Mouse (Mus musculus): ENCODE results near the gene Sorl1. TPM values are rescaled to one million over a fixed set of nuclear protein-coding genes. Genes with fewer than 3 reads are reported as not detected.
A peak's percentile ranks its signal among the peaks of the same experiment; 100 is the strongest.

The Sorl1 gene
- total RNA-seq, 1 experiment = 24.1 TPM

GRCm38 (mm10) chr9:41934848-41935372, 189.2 kb downstream of the Sorl1 start:
- Histone ChIP-seq H3K36me3 (ENCODE audit: control insufficient read depth, insufficient read depth, low read length, poor library complexity, severe bottlenecking) (no peaks in the 10 kb centered on the region), H3K4me1 (ENCODE audit: control insufficient read depth in 2 of 2, insufficient read depth in 2 of 2, low read length in 2 of 2, poor library complexity in 1 of 2) (peaks cover 5 to 23% of the 10 kb centered on the region in 2 experiments; a peak in 3 of 4 replicates), H3K4me3 (ENCODE audit: insufficient read depth in 1 of 2, low read depth in 1 of 2, low read length in 2 of 2, poor library complexity in 1 of 2, severe bottlenecking in 1 of 2) (peak overlapping the region; percentile 57 to 66), H3K27ac (ENCODE audit: insufficient read depth, low read depth, low read length, poor library complexity, severe bottlenecking) (peak overlapping the region; percentile 87), H3K9ac (ENCODE audit: insufficient read depth, low read depth, low read length, poor library complexity, severe bottlenecking) (peak overlapping the region; percentile 76), H3K9me3 (ENCODE audit: control insufficient read depth, insufficient read depth, low read depth, low read length) (no peaks in the 10 kb centered on the region)
- DNase-seq (ENCODE audit: low read depth, low spot score) = no peak
- in situ Hi-C loops (cut with MboI; ENCODE audit: low sequenced_read_pairs in 2 of 2, unreplicated experiment in 2 of 2) = no loop called here
- no peak for TF ChIP-seq CHD2 (IDR thresholded peaks at IDR 0.05; ENCODE audit: low read depth, low read length)
- no peak for TF ChIP-seq HCFC1 (IDR thresholded peaks at IDR 0.05; ENCODE audit: borderline replicate concordance, insufficient read depth, low read length)
- no peak for TF ChIP-seq MAFK (IDR thresholded peaks at IDR 0.05; ENCODE audit: insufficient read depth, low read depth, low read length)
- TF ChIP-seq ZC3H11A (IDR thresholded peaks at IDR 0.05; ENCODE audit: borderline replicate concordance, low read depth, low read length) = no peak
- TF ChIP-seq ZNF384 (IDR thresholded peaks at IDR 0.05; ENCODE audit: low read depth, low read length) = no peak

- in situ Hi-C loops (cut with MboI; ENCODE audit: low sequenced_read_pairs in 2 of 2, unreplicated experiment in 2 of 2) = no loop called here
- Histone ChIP-seq H3K36me3 (ENCODE audit: control insufficient read depth, insufficient read depth, low read length, poor library complexity, severe bottlenecking) (no peaks in the 10 kb centered on the region), H3K27ac (ENCODE audit: insufficient read depth, low read depth, low read length, poor library complexity, severe bottlenecking) (no peak overlapping the region), H3K9me3 (ENCODE audit: control insufficient read depth, insufficient read depth, low read depth, low read length) (no peaks in the 10 kb centered on the region), H3K9ac (ENCODE audit: insufficient read depth, low read depth, low read length, poor library complexity, severe bottlenecking) (no peak overlapping the region), H3K4me3 (ENCODE audit: insufficient read depth in 1 of 2, low read depth in 1 of 2, low read length in 2 of 2, poor library complexity in 1 of 2, severe bottlenecking in 1 of 2) (no peak overlapping the region), H3K4me1 (ENCODE audit: control insufficient read depth in 2 of 2, insufficient read depth in 2 of 2, low read length in 2 of 2, poor library complexity in 1 of 2) (peaks cover 0 to 6% of the 10 kb centered on the region in 2 experiments; a peak in 2 of 4 replicates)
- TF ChIP-seq ZC3H11A (IDR thresholded peaks at IDR 0.05; ENCODE audit: borderline replicate concordance, low read depth, low read length) (no peak), HCFC1 (IDR thresholded peaks at IDR 0.05; ENCODE audit: borderline replicate concordance, insufficient read depth, low read length) (no peak), CHD2 (IDR thresholded peaks at IDR 0.05; ENCODE audit: low read depth, low read length) (no peak), MAFK (IDR thresholded peaks at IDR 0.05; ENCODE audit: insufficient read depth, low read depth, low read length) (no peak), ZNF384 (IDR thresholded peaks at IDR 0.05; ENCODE audit: low read depth, low read length) (no peak)
- DNase-seq (ENCODE audit: low read depth, low spot score) = no peak
These were observed 194.1 kb downstream of the Sorl1 start for GRCm38 (mm10) chr9:41929986-41930385.

DNA sequence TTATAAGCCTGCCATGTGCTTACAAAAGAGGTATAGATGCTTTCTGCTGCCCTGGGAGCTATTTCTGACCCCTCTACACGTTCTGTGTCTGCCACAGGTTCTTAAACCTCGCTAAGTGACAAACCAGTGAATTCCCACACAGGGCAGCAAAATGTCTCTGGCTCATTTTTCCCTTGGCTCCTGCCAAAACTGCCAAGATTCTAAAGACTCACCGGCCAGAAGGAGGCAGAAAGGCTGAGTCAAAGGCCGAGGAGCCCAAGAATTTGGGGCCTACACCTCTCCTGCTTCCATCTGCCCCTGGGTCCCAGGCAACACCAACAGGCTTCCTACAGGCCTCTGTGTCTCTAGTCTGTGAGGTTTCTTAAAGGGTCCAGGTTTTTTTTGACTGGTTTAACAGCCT, 198.4 kb downstream of the Sorl1 start:
- in situ Hi-C loops (cut with MboI; ENCODE audit: low sequenced_read_pairs in 2 of 2, unreplicated experiment in 2 of 2) = no loop called here
- H3K9ac ChIP-seq (ENCODE audit: insufficient read depth, low read depth, low read length, poor library complexity, severe bottlenecking) = no peak overlapping the region

GRCm38 (mm10) chr9:41924140-41924539, 200.0 kb downstream of the Sorl1 start:
- H3K36me3 ChIP-seq (ENCODE audit: control insufficient read depth, insufficient read depth, low read length, poor library complexity, severe bottlenecking) = no peaks in the 10 kb centered on the region
- in situ Hi-C loops (cut with MboI; ENCODE audit: low sequenced_read_pairs in 2 of 2, unreplicated experiment in 2 of 2) = no loop called here
- H3K27ac ChIP-seq (ENCODE audit: insufficient read depth, low read depth, low read length, poor library complexity, severe bottlenecking) = no peak overlapping the region
- H3K9ac ChIP-seq (ENCODE audit: insufficient read depth, low read depth, low read length, poor library complexity, severe bottlenecking) = no peak overlapping the region
- H3K4me1 ChIP-seq (ENCODE audit: control insufficient read depth in 2 of 2, insufficient read depth in 2 of 2, low read length in 2 of 2, poor library complexity in 1 of 2) = no peaks in the 10 kb centered on the region
- DNase-seq (ENCODE audit: low read depth, low spot score) = no peak
- TF ChIP-seq ZNF384 (IDR thresholded peaks at IDR 0.05; ENCODE audit: low read depth, low read length) = no peak
- H3K4me3 ChIP-seq (ENCODE audit: insufficient read depth in 1 of 2, low read depth in 1 of 2, low read length in 2 of 2, poor library complexity in 1 of 2, severe bottlenecking in 1 of 2) = no peak overlapping the region
- H3K9me3 ChIP-seq (ENCODE audit: control insufficient read depth, insufficient read depth, low read depth, low read length) = no peaks in the 10 kb centered on the region

More for the DNA sequence above, 198.4 kb downstream of the Sorl1 start:
- no peak for DNase-seq (ENCODE audit: low read depth, low spot score)
- no peak overlapping the region for H3K27ac ChIP-seq (ENCODE audit: insufficient read depth, low read depth, low read length, poor library complexity, severe bottlenecking)
- TF ChIP-seq ZC3H11A (IDR thresholded peaks at IDR 0.05; ENCODE audit: borderline replicate concordance, low read depth, low read length) (no peak), CHD2 (IDR thresholded peaks at IDR 0.05; ENCODE audit: low read depth, low read length) (no peak), MAFK (IDR thresholded peaks at IDR 0.05; ENCODE audit: insufficient read depth, low read depth, low read length) (no peak)
- H3K4me1 ChIP-seq (ENCODE audit: control insufficient read depth in 2 of 2, insufficient read depth in 2 of 2, low read length in 2 of 2, poor library complexity in 1 of 2) = no peaks in the 10 kb centered on the region
- no peak overlapping the region for H3K4me3 ChIP-seq (ENCODE audit: insufficient read depth in 1 of 2, low read depth in 1 of 2, low read length in 2 of 2, poor library complexity in 1 of 2, severe bottlenecking in 1 of 2)
- H3K9me3 ChIP-seq (ENCODE audit: control insufficient read depth, insufficient read depth, low read depth, low read length) = no peaks in the 10 kb centered on the region
- no peaks in the 10 kb centered on the region for H3K36me3 ChIP-seq (ENCODE audit: control insufficient read depth, insufficient read depth, low read length, poor library complexity, severe bottlenecking)

GRCm38 (mm10) chr9:41922416-41922815, 201.7 kb downstream of the Sorl1 start:
- no peaks in the 10 kb centered on the region for H3K4me1 ChIP-seq (ENCODE audit: control insufficient read depth in 2 of 2, insufficient read depth in 2 of 2, low read length in 2 of 2, poor library complexity in 1 of 2)
- DNase-seq (ENCODE audit: low read depth, low spot score) = no peak

More at GRCm38 (mm10) chr9:41922416-41922815, 201.7 kb downstream of the Sorl1 start:
- Histone ChIP-seq H3K36me3 (ENCODE audit: control insufficient read depth, insufficient read depth, low read length, poor library complexity, severe bottlenecking) (no peaks in the 10 kb centered on the region), H3K27ac (ENCODE audit: insufficient read depth, low read depth, low read length, poor library complexity, severe bottlenecking) (no peak overlapping the region), H3K9me3 (ENCODE audit: control insufficient read depth, insufficient read depth, low read depth, low read length) (no peaks in the 10 kb centered on the region), H3K9ac (ENCODE audit: insufficient read depth, low read depth, low read length, poor library complexity, severe bottlenecking) (no peak overlapping the region), H3K4me3 (ENCODE audit: insufficient read depth in 1 of 2, low read depth in 1 of 2, low read length in 2 of 2, poor library complexity in 1 of 2, severe bottlenecking in 1 of 2) (no peak overlapping the region)
- no peak for TF ChIP-seq MAFK (IDR thresholded peaks at IDR 0.05; ENCODE audit: insufficient read depth, low read depth, low read length)
- no peak for TF ChIP-seq HCFC1 (IDR thresholded peaks at IDR 0.05; ENCODE audit: borderline replicate concordance, insufficient read depth, low read length)
- TF ChIP-seq CHD2 (IDR thresholded peaks at IDR 0.05; ENCODE audit: low read depth, low read length) = no peak
- no peak for TF ChIP-seq ZC3H11A (IDR thresholded peaks at IDR 0.05; ENCODE audit: borderline replicate concordance, low read depth, low read length)
- TF ChIP-seq ZNF384 (IDR thresholded peaks at IDR 0.05; ENCODE audit: low read depth, low read length) = no peak
- in situ Hi-C loops (cut with MboI; ENCODE audit: low sequenced_read_pairs in 2 of 2, unreplicated experiment in 2 of 2) = no loop called here
